Mouse (Mus musculus): ENCODE results near the gene Il1r2.

Il1r2 gene

GRCm38 (mm10) chr1:40061359-40061758 lies 12.5 kb upstream of the Il1r2 start:
- no peak for DNase-seq

GRCm38 (mm10) chr1:40063409-40063808 lies 10.5 kb upstream of the Il1r2 start:
- DNase-seq = no peak

- no peak for DNase-seq
Observed at GRCm38 (mm10) chr1:40064508-40064907, 9.4 kb upstream of the Il1r2 start.

GRCm38 (mm10) chr1:40072558-40072957 lies 1.3 kb upstream of the Il1r2 start:
- no peak for DNase-seq

GRCm38 (mm10) chr1:40077328-40077727 lies 3.4 kb downstream of the Il1r2 start:
- no peak for DNase-seq

- DNase-seq = no peak
Observed at GRCm38 (mm10) chr1:40081041-40081440, 7.2 kb downstream of the Il1r2 start.

GRCm38 (mm10) chr1:40084386-40084785 lies 10.5 kb downstream of the Il1r2 start:
- no peak for DNase-seq

GRCm38 (mm10) chr1:40085403-40086182 lies 11.7 kb downstream of the Il1r2 start:
- DNase-seq = peak; percentile 62

- DNase-seq = no peak
Observed at GRCm38 (mm10) chr1:40091160-40091559, 17.3 kb downstream of the Il1r2 start.

GRCm38 (mm10) chr1:40092541-40092940 lies 18.7 kb downstream of the Il1r2 start:
- no peak for DNase-seq

- DNase-seq = no peak
Observed at GRCm38 (mm10) chr1:40094601-40095304, 20.9 kb downstream of the Il1r2 start.

- no peak for DNase-seq
Observed at GRCm38 (mm10) chr1:40095585-40095984, 21.7 kb downstream of the Il1r2 start.

- no peak for DNase-seq
Observed at GRCm38 (mm10) chr1:40106306-40106705, 32.4 kb downstream of the Il1r2 start.

- DNase-seq = no peak
Observed at GRCm38 (mm10) chr1:40106719-40107118, 32.8 kb downstream of the Il1r2 start.

- no peak for DNase-seq
Observed at GRCm38 (mm10) chr1:40107971-40108749, 34.3 kb downstream of the Il1r2 start.

- DNase-seq = no peak
Observed at GRCm38 (mm10) chr1:40109736-40110135, 35.9 kb downstream of the Il1r2 start.

- DNase-seq = no peak
Observed at GRCm38 (mm10) chr1:40115271-40115670, 41.4 kb downstream of the Il1r2 start.

GRCm38 (mm10) chr1:40116422-40116821 lies 42.5 kb downstream of the Il1r2 start:
- peak; percentile 82 for DNase-seq

GRCm38 (mm10) chr1:40117565-40117964 lies 43.7 kb downstream of the Il1r2 start:
- DNase-seq = no peak

- no peak for DNase-seq
Observed at GRCm38 (mm10) chr1:40124237-40124636, 50.4 kb downstream of the Il1r2 start.

GRCm38 (mm10) chr1:40128481-40128880 lies 54.6 kb downstream of the Il1r2 start:
- no peak for DNase-seq

- no peak for DNase-seq
Observed at GRCm38 (mm10) chr1:40129321-40129720, 55.4 kb downstream of the Il1r2 start.

GRCm38 (mm10) chr1:40131631-40132030 lies 57.8 kb downstream of the Il1r2 start:
- DNase-seq = no peak

- no peak for DNase-seq
Observed at GRCm38 (mm10) chr1:40132721-40133120, 58.8 kb downstream of the Il1r2 start.

Data from kidney, adult 18-20 months (tissue).